Mouse (Mus musculus) CD4-positive naive resting alpha-beta T cell, adult 57 days (primary cell): ENCODE results near the gene Vps4b. TPM values are rescaled to one million over a fixed set of nuclear protein-coding genes. Genes with fewer than 3 reads are reported as not detected.

Source experiments
- total RNA-seq: library from RNA; stranded (reverse); gene quantifications from one replicate; pipeline ENCODE4 v1.2.4, GENCODE M21; 2023

The Vps4b gene
- total RNA-seq, result 121 TPM

DNA sequence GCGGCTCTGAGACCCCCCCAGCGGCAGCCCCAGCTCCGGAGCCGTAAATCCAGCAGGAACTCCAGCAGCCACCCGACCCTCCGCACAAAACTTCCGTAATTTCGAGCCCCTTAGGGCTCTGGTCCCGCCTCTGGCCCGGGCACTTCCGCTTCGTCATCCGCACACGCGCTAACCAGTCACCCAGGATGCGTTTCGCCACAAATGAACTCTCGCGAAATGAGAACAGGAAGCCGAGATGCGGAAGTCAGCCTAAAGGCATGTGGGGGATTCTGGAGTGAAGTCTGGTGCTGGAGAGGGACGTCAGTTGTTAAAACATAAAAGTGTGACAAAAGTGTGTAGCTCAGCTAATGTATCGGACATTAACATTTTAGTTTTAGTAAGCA lies at the start of gene Vps4b:
Gene Vps4b (minus strand): TSS at position 187 of the 383 bp plus-strand sequence.

DNA sequence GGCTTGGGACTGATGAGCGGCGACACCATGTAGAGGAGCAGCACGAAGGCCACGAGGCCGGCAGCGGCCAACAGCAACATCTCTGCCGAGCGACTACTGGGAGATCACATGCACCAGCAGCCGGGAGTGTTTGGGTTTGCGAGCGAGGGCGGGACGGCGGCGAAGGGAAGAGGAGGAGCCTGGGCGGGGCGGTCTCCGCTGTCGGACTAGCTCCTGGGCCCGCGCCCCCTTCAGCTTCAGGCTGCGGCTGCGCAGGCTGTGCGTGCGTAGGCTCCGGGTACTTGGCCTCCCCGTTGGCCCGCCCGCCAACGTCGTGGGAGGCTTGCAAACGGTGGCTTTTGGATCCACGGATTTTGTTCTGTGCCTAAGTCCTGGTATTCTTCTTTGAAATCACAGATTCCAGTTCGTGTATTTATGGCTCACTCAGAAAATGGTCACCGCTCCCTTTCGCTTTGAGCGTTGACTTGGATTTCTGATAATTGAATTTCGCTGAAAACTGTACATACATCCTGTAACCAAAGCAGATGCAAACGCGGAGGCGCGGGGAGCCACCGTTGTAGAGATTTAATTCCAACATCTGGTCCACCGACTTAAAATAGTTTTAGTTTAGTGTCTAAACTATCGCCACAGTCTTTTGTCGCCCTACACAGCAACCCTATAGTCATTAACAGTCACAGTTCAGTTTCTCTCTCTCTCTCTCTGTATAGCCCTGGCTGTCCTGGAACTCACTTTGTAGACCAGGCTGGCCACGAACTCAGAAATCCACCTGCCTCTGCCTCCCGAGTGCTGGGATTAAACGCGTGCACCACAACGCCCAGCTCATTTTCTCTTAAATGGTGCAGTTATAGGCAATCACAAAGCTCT lies 36.7 kb downstream of the Vps4b start, which contains the start of gene Kdsr:
Gene Kdsr (minus strand): TSS at position 156 of the 864 bp plus-strand sequence.

Other genes with a start within 250 kb of the Vps4b start
- gene Bcl2, start 82.5 kb downstream of the Vps4b start, total RNA-seq, result 182 TPM
- 45.8 TPM for gene Kdsr, start 37.0 kb downstream of the Vps4b start, total RNA-seq
- not detected for gene Serpinb5, start 64.4 kb upstream of the Vps4b start, total RNA-seq
- gene Serpinb12, start 137.7 kb upstream of the Vps4b start, total RNA-seq, result not detected
- not detected for gene Serpinb13, start 184.3 kb upstream of the Vps4b start, total RNA-seq